Mouse (Mus musculus) heart, embryonic 13.5 days (tissue): Measurements from ENCODE around the gene Afap1. TPM values are rescaled to one million over a fixed set of nuclear protein-coding genes. Genes with fewer than 3 reads are reported as not detected.

Experiments used
- polyA plus RNA-seq: library from polyadenylated mRNA; unstranded; fragments of >200 nt; fragmentation: Nextera tagmentation; extraction: Ambion mirVana; gene quantifications from 2 replicates; pipeline ENCODE4 v1.2.1, GENCODE M21; 2015

Gene Afap1
- polyA plus RNA-seq, 1 experiment from 2014 or later: 26.9 TPM

Other genes starting within 250 kb of the Afap1 start
- 6.3 and 7.2 TPM in 2 replicates for gene Htra3, start 213.5 kb upstream of the Afap1 start, polyA plus RNA-seq
- 9.2 and 9.7 TPM in 2 replicates for gene Sh3tc1, start 153.3 kb upstream of the Afap1 start, polyA plus RNA-seq
- gene Ablim2, start 135.4 kb upstream of the Afap1 start, polyA plus RNA-seq: 4.9 and 5.1 TPM in 2 replicates